Mouse (Mus musculus) hindbrain, embryonic 16.5 days (tissue): Measurements from ENCODE around the gene Tbx20. TPM values are rescaled to one million over a fixed set of nuclear protein-coding genes. Genes with fewer than 3 reads are reported as not detected.

Experiments
- ATAC-seq: fragments of 200-750 bp; cut with Nextera tagmentation; 2 replicates; pipeline ENCODE4 v1.8.0; 2017; ENCODE audit warnings: moderate TSS enrichment, moderate library complexity
- H3K27ac ChIP-seq: fragments of 300-500 bp; sonication (generic); 2 replicates; pipeline ENCODE4 v1.5.1; 2014; ENCODE audit warnings: low read depth, mild to moderate bottlenecking, control low read depth, low read length, moderate library complexity
- H3K27me3 ChIP-seq: fragments of 300-500 bp; sonication (generic); replicated peaks from 2 replicates; pipeline ENCODE4 v1.6.1; 2014; ENCODE audit warnings: low read length; ENCODE audit not compliant: control insufficient read depth, insufficient read depth
- H3K36me3 ChIP-seq: fragments of 300-500 bp; sonication (generic); 2 replicates; pipeline ENCODE4 v1.6.1; 2014; ENCODE audit warnings: mild to moderate bottlenecking, low read length, moderate library complexity, mixed read lengths; ENCODE audit not compliant: control insufficient read depth, insufficient read depth
- H3K4me1 ChIP-seq: fragments of 300-500 bp; sonication (generic); 2 replicates; pipeline ENCODE4 v1.6.1; 2014; ENCODE audit warnings: low read depth, low read length; ENCODE audit not compliant: control insufficient read depth, insufficient read depth
- H3K4me2 ChIP-seq: fragments of 300-500 bp; sonication (generic); 2 replicates; pipeline ENCODE4 v1.6.1; 2014; ENCODE audit warnings: mild to moderate bottlenecking, low read length, control low read depth, moderate library complexity
- H3K4me3 ChIP-seq: fragments of 300-500 bp; sonication (generic); 2 replicates; pipeline ENCODE4 v1.5.1; 2014; ENCODE audit warnings: mild to moderate bottlenecking, low read length, control low read depth, moderate library complexity
- H3K9ac ChIP-seq: fragments of 300-500 bp; sonication (generic); 2 replicates; pipeline ENCODE4 v1.6.1; 2014; ENCODE audit warnings: low read depth, mild to moderate bottlenecking, control low read depth, low read length, moderate library complexity
- H3K9me3 ChIP-seq: fragments of 300-500 bp; sonication (generic); 2 replicates; pipeline ENCODE4 v1.6.1; 2014; ENCODE audit warnings: mild to moderate bottlenecking, low read length, moderate library complexity; ENCODE audit not compliant: control insufficient read depth
- WGBS: fragments of 180-500 bp; shearing (Covaris S2); extraction: QIAGEN DNeasy Blood & Tissue Kit; methylation state at CpG from one replicate; pipeline ENCODE4 v1.1.7; 2014; 5-methylcytosine and 5-hydroxymethylcytosine counted together
- polyA plus RNA-seq: library from polyadenylated mRNA; unstranded; fragments of >200 nt; fragmentation: Nextera tagmentation; extraction: Ambion mirVana; gene quantifications from 2 replicates; pipeline ENCODE4 v1.2.1, GENCODE M21; 2015

The Tbx20 gene
- polyA plus RNA-seq: 0.78 and 1.2 TPM in 2 replicates

- Histone ChIP-seq H3K9ac (no peak within 1 kb of the TSS), H3K9me3 (no peaks in the 10 kb centered on the region), H3K4me2 (peak within 1 kb of the TSS; percentile 43), H3K27ac (no peak within 1 kb of the TSS), H3K27me3 (peaks cover 61% of the 10 kb centered on the region), H3K4me3 (peak within 1 kb of the TSS; percentile 25), H3K4me1 (peaks cover 7% of the 10 kb centered on the region; the same call in 1 of the 2 replicates), H3K36me3 (no peaks in the 10 kb centered on the region)
- peak; percentile 74 for ATAC-seq
- WGBS: under 1% methylated on average over 39 of the region's 40 CpGs
Measured at GRCm38 (mm10) chr9:24774160-24774969, at the start of gene Tbx20. TSS of gene Tbx20 (minus strand) at chr9:24774303.

- ATAC-seq: no peak
- WGBS: 54% methylated on average over 3 of the region's 3 CpGs
Measured at GRCm38 (mm10) chr9:24818511-24818910, 44.4 kb upstream of the Tbx20 start.

DNA sequence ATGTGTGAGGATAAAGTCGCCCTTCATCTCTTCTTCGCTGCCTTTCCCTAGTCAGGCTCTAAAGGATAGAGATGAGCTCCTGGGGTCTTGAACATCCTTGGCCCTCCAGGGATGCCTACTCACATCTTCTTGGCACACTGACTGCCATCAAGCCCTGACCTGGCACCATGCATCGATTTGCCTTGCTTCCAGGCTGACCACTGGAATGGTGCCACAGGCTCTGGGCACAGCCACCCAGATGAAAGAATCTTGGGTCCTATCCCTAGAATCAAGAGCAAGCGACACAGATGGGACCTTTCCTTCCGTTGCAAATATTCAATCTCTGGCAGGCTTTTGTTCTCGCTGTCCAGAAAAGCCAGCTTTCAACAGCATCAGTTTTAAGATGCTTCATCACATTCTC lies 38.4 kb upstream of the Tbx20 start:
- WGBS: 85% methylated on average over 6 of the region's 6 CpGs
- Histone ChIP-seq H3K4me3 (no peak overlapping the region), H3K27me3 (no peaks in the 10 kb centered on the region), H3K9me3 (no peaks in the 10 kb centered on the region), H3K9ac (no peak overlapping the region), H3K27ac (no peak overlapping the region), H3K4me1 (no peaks in the 10 kb centered on the region), H3K4me2 (no peak overlapping the region), H3K36me3 (no peaks in the 10 kb centered on the region)
- no peak for ATAC-seq

More at GRCm38 (mm10) chr9:24818511-24818910, 44.4 kb upstream of the Tbx20 start:
- Histone ChIP-seq H3K27ac (no peak overlapping the region), H3K9me3 (no peaks in the 10 kb centered on the region), H3K36me3 (no peaks in the 10 kb centered on the region), H3K4me3 (no peak overlapping the region), H3K4me1 (no peaks in the 10 kb centered on the region), H3K4me2 (no peak overlapping the region), H3K9ac (no peak overlapping the region), H3K27me3 (no peaks in the 10 kb centered on the region)

GRCm38 (mm10) chr9:24792110-24792509 lies 18.0 kb upstream of the Tbx20 start:
- ATAC-seq: no peak
- no peak overlapping the region for H3K4me3 ChIP-seq

GRCm38 (mm10) chr9:24789396-24789795 lies 15.3 kb upstream of the Tbx20 start:
- ATAC-seq: no peak
- Histone ChIP-seq H3K9ac (no peak overlapping the region), H3K4me3 (no peak overlapping the region), H3K4me1 (no peaks in the 10 kb centered on the region), H3K27ac (no peak overlapping the region), H3K9me3 (no peaks in the 10 kb centered on the region), H3K36me3 (no peaks in the 10 kb centered on the region), H3K27me3 (no peaks in the 10 kb centered on the region), H3K4me2 (no peak overlapping the region)
- 69% methylated on average over 3 of the region's 3 CpGs for WGBS

More at GRCm38 (mm10) chr9:24792110-24792509, 18.0 kb upstream of the Tbx20 start:
- Histone ChIP-seq H3K36me3 (no peaks in the 10 kb centered on the region), H3K9ac (no peak overlapping the region), H3K27me3 (no peaks in the 10 kb centered on the region), H3K4me1 (no peaks in the 10 kb centered on the region), H3K27ac (no peak overlapping the region), H3K4me2 (no peak overlapping the region), H3K9me3 (no peaks in the 10 kb centered on the region)
- 96% methylated on average over 2 of the region's 2 CpGs for WGBS

GRCm38 (mm10) chr9:24782338-24782737 lies 8.2 kb upstream of the Tbx20 start:
- Histone ChIP-seq H3K27me3 (peaks cover 38% of the 10 kb centered on the region), H3K4me2 (no peak overlapping the region), H3K9ac (no peak overlapping the region), H3K9me3 (no peaks in the 10 kb centered on the region), H3K36me3 (no peaks in the 10 kb centered on the region), H3K4me3 (no peak overlapping the region), H3K27ac (no peak overlapping the region), H3K4me1 (peaks cover 6% of the 10 kb centered on the region)
- ATAC-seq: no peak
- 31% methylated on average over 3 of the region's 3 CpGs for WGBS

DNA sequence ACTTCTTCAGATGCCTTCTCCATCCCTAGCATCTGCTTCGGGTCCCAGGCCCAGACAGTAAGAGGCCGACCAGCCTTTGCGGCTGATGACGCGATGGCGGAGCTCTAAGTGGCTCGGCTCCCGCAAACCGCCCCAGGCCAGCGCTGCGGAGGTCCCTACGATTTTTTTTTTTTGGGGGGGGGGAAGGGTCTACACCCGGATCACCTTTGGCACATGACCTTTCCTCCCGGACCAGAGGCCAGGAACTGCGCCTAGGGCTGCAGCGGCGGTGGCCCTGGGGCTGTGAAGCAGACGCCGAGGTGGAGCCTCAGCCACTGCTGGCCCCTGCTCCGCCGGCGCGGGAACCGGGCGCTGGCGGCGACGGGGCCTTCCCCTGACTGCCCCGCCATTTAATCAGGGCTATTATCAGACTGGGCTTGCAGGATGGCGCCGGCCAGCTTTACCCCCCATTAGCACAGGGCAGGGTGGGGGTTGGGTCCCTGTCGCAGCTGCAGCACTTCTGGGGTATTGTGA lies 6.9 kb upstream of the Tbx20 start:
- Histone ChIP-seq H3K4me3 (peak overlapping the region; percentile 35), H3K9me3 (no peaks in the 10 kb centered on the region), H3K9ac (no peak overlapping the region), H3K36me3 (no peaks in the 10 kb centered on the region), H3K4me2 (peak overlapping the region; percentile 60), H3K4me1 (peaks cover 6% of the 10 kb centered on the region), H3K27ac (no peak overlapping the region), H3K27me3 (peaks cover 46% of the 10 kb centered on the region)
- peak; percentile 72 for ATAC-seq
- WGBS: under 1% methylated on average over 24 of the region's 32 CpGs

- ATAC-seq: peak; percentile 40
- Histone ChIP-seq H3K36me3 (no peaks in the 10 kb centered on the region), H3K9ac (no peak overlapping the region), H3K27me3 (peaks cover 49% of the 10 kb centered on the region), H3K4me3 (peak overlapping the region; percentile 35), H3K4me1 (peaks cover 6% of the 10 kb centered on the region), H3K9me3 (no peaks in the 10 kb centered on the region), H3K4me2 (peak overlapping the region; percentile 60), H3K27ac (no peak overlapping the region)
- 2% methylated on average over 15 of the region's 22 CpGs for WGBS
Measured at GRCm38 (mm10) chr9:24780391-24780928, 6.4 kb upstream of the Tbx20 start.

GRCm38 (mm10) chr9:24779975-24780374 lies 5.9 kb upstream of the Tbx20 start:
- Histone ChIP-seq H3K27ac (no peak overlapping the region), H3K4me3 (no peak overlapping the region), H3K27me3 (peaks cover 50% of the 10 kb centered on the region), H3K36me3 (no peaks in the 10 kb centered on the region), H3K9ac (no peak overlapping the region), H3K9me3 (no peaks in the 10 kb centered on the region), H3K4me1 (peaks cover 6% of the 10 kb centered on the region), H3K4me2 (no peak overlapping the region)
- no peak for ATAC-seq
- WGBS: 6% methylated on average over 3 of the region's 3 CpGs
